Mouse (Mus musculus) spleen, embryonic (tissue): ENCODE measurements around the gene Znrf1.

ENCODE experiments used
- CTCF ChIA-PET: fragments of 350-600 bp; sonication (Branson Sonifier 250); formaldehyde crosslinking; loops from one replicate; lab custom pipeline; 2022; lab: Charles Lee

The Znrf1 gene

GRCm38 (mm10) chr8:111531621-111532020 lies 4.3 kb upstream of the Znrf1 start:
- CTCF ChIA-PET: no interaction called here

GRCm38 (mm10) chr8:111533503-111533902 lies 2.4 kb upstream of the Znrf1 start:
- CTCF ChIA-PET: interaction anchor here (0.7 kb wide), 1 partner anchor 91 kb away, joined by 3 read pairs; no protein-coding TSS in a partner anchor

GRCm38 (mm10) chr8:111535491-111535890 lies 406 bp upstream of the Znrf1 start:
- CTCF ChIA-PET: interaction anchor here (0.6 to 0.7 kb wide), 3 partner anchors 9 to 69 kb away, joined by 3 to 37 read pairs (median 10); no protein-coding TSS in a partner anchor

GRCm38 (mm10) chr8:111536978-111537764 lies 1.3 kb downstream of the Znrf1 start:
- CTCF ChIA-PET: interaction anchor here (1.2 kb wide), 1 partner anchor 29 kb away, joined by 3 read pairs; no protein-coding TSS in a partner anchor

GRCm38 (mm10) chr8:111537765-111538158 lies 1.9 kb downstream of the Znrf1 start:
- CTCF ChIA-PET: interaction anchor here (1.2 kb wide), 1 partner anchor 29 kb away, joined by 3 read pairs; no protein-coding TSS in a partner anchor

- CTCF ChIA-PET: interaction anchor here (0.7 to 1.2 kb wide), 2 partner anchors 15 to 28 kb away, joined by 3 read pairs; no protein-coding TSS in a partner anchor
These were observed 2.3 kb downstream of the Znrf1 start for GRCm38 (mm10) chr8:111538194-111538593.

- CTCF ChIA-PET: interaction anchor here (0.7 kb wide), 1 partner anchor 61 kb away, joined by 20 read pairs; no protein-coding TSS in a partner anchor
These were observed 3.7 kb downstream of the Znrf1 start for GRCm38 (mm10) chr8:111539422-111540076.

- CTCF ChIA-PET: no interaction called here
These were observed 7.9 kb downstream of the Znrf1 start for GRCm38 (mm10) chr8:111543712-111544380.

- CTCF ChIA-PET: no interaction called here
These were observed 9.7 kb downstream of the Znrf1 start for GRCm38 (mm10) chr8:111545406-111546156.

GRCm38 (mm10) chr8:111547144-111547543 lies 11.2 kb downstream of the Znrf1 start:
- CTCF ChIA-PET: no interaction called here

GRCm38 (mm10) chr8:111548201-111548600 lies 12.3 kb downstream of the Znrf1 start:
- CTCF ChIA-PET: no interaction called here

- CTCF ChIA-PET: interaction anchor here (0.7 kb wide), 1 partner anchor 22 kb away, joined by 3 read pairs; no protein-coding TSS in a partner anchor
These were observed 14.3 kb downstream of the Znrf1 start for GRCm38 (mm10) chr8:111550002-111550870.

GRCm38 (mm10) chr8:111551511-111552130 lies 15.7 kb downstream of the Znrf1 start:
- CTCF ChIA-PET: no interaction called here

- CTCF ChIA-PET: interaction anchor here (0.6 kb wide), 1 partner anchor 19 kb away, joined by 37 read pairs; no protein-coding TSS in a partner anchor
These were observed 25.9 kb downstream of the Znrf1 start for GRCm38 (mm10) chr8:111561824-111562223.

GRCm38 (mm10) chr8:111562274-111562803 lies 26.4 kb downstream of the Znrf1 start:
- CTCF ChIA-PET: interaction anchor here (0.6 kb wide), 2 partner anchors 20 to 32 kb away, joined by 20 to 37 read pairs; no protein-coding TSS in a partner anchor

GRCm38 (mm10) chr8:111563075-111563474 lies 27.2 kb downstream of the Znrf1 start:
- CTCF ChIA-PET: interaction anchor here (0.6 kb wide), 1 partner anchor 31 kb away, joined by 20 read pairs; no protein-coding TSS in a partner anchor

- CTCF ChIA-PET: interaction anchor here (0.6 to 1.3 kb wide), 2 partner anchors 60 to 787 kb away, joined by 3 to 5 read pairs; no protein-coding TSS in a partner anchor
These were observed 27.8 kb downstream of the Znrf1 start for GRCm38 (mm10) chr8:111563687-111564086.

GRCm38 (mm10) chr8:111564093-111564492 lies 28.2 kb downstream of the Znrf1 start:
- CTCF ChIA-PET: interaction anchor here (0.6 to 1.3 kb wide), 2 partner anchors 59 to 787 kb away, joined by 3 to 5 read pairs; no protein-coding TSS in a partner anchor

GRCm38 (mm10) chr8:111565784-111566191 lies 29.9 kb downstream of the Znrf1 start:
- CTCF ChIA-PET: interaction anchor here (1.0 kb wide), 1 partner anchor 28 kb away, joined by 3 read pairs; no protein-coding TSS in a partner anchor
